In the genomic region with DNA sequence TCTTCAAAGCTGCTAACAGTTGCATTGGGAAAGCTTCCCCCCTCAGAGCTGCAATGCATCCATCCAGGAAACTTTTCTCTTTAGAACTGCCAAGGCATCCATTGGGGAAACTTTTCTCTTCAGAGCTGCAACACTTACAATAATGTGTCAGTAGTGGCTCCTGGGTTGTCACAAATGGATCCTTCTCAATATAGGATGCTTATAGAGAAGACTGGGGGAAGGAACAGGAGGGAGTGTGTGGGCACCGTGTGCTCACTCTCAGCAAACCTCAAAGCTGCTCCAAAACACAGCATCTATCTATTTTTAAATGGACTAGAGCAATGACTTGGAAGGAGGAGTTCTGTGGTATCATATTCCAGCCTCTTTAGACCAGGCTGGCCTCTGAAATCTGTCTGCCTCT, we compare ENCODE assay signal across 28 mouse cellular contexts. TPM values are rescaled to one million over a fixed set of nuclear protein-coding genes. Genes with fewer than 3 reads are reported as not detected.
A peak's percentile ranks its signal among the peaks of the same experiment; 100 is the strongest.
DNase-seq lines count a peak whose midpoint lies in the region; ATAC-seq lines count a peak whose summit lies in the region.
"Had no signal": no experiment of that assay in that cellular context is flagged by ENCODE, and none has a peak within 500 bp of the region (broad histone marks: within the 10 kb centered on the region; RNA-seq: fewer than 3 reads in every experiment).

No protein-coding gene starts in this region.

- H3K9me3 ChIP-seq in hindbrain, embryonic 11.5 days (ENCODE audit: control insufficient read depth, low read length) = no peaks in the 10 kb centered on the region
- H3K9me3 ChIP-seq: embryonic facial prominence, embryonic 13.5 days; embryonic facial prominence, embryonic 15.5 days; forebrain, embryonic 10.5 days; forebrain, embryonic 12.5 days; G1E had no signal

- DNase-seq in frontal cortex, postnatal 10 days (ENCODE audit: low spot score in 2 of 2) = no peak
- peak; percentile 29 for DNase-seq in right cerebral cortex, adult 18-20 months
- DNase-seq in right cerebral cortex, postnatal 4 days = no peak
- DNase-seq in brain, adult 2 months (ENCODE audit: low read depth, low spot score) = peak; percentile 61
- no peak for DNase-seq in hindbrain, embryonic 11.5 days (ENCODE audit: low spot score)
- DNase-seq: adrenal gland, adult 8-10 months; adrenal gland, postnatal 14 days; adrenal gland, postnatal 36 days; B cell, adult 2 months; cerebellum, adult 11 months; cerebellum, adult 18-20 months; cerebellum, adult 8-10 months; cerebellum, adult 9-11 months; cerebellum, postnatal 14 days; cerebellum, postnatal 36 days; embryo, embryonic 11 days had no signal

- 81% methylated on average over 1 of the region's 1 CpGs for WGBS in hindbrain, embryonic 11.5 days

- no peak overlapping the region for H3K4me3 ChIP-seq in hindbrain, embryonic 11.5 days (ENCODE audit: low read depth, low read length)
- H3K4me3 ChIP-seq: embryonic facial prominence, embryonic 13.5 days; embryonic facial prominence, embryonic 15.5 days; erythroblast, embryonic 14.5 days; forebrain, embryonic 10.5 days; forebrain, embryonic 12.5 days had no signal

- peak; percentile 91 for ATAC-seq in frontal cortex, adult (ENCODE audit: low TSS enrichment)
- no peak for ATAC-seq in hindbrain, embryonic 11.5 days (ENCODE audit: low FRiP score)
- ATAC-seq: activated CD4-positive, CD25-positive, alpha-beta regulatory T cell, adult 4 months; CD4-positive, CD25-positive, alpha-beta regulatory T cell, adult 4 months; forebrain, embryonic 14.5 days; forebrain, embryonic 16.5 days; Patski had no signal

- no peaks in the 10 kb centered on the region for H3K27me3 ChIP-seq in hindbrain, embryonic 11.5 days (ENCODE audit: control insufficient read depth, insufficient read depth, low read length)
- H3K27me3 ChIP-seq: embryonic facial prominence, embryonic 13.5 days; embryonic facial prominence, embryonic 15.5 days; forebrain, embryonic 12.5 days; Patski had no signal

- H3K4me2 ChIP-seq in hindbrain, embryonic 11.5 days (replicated peaks; ENCODE audit: low read depth, low read length) = no peak overlapping the region
- H3K4me2 ChIP-seq: embryonic facial prominence, embryonic 13.5 days; embryonic facial prominence, embryonic 15.5 days; forebrain, embryonic 12.5 days had no signal

- H3K27ac ChIP-seq in hindbrain, embryonic 11.5 days (ENCODE audit: low read depth, low read length) = no peak overlapping the region
- H3K27ac ChIP-seq: embryonic facial prominence, embryonic 13.5 days; embryonic facial prominence, embryonic 15.5 days; forebrain, embryonic 10.5 days; forebrain, embryonic 12.5 days had no signal

- no peaks in the 10 kb centered on the region for H3K36me3 ChIP-seq in hindbrain, embryonic 11.5 days (ENCODE audit: control insufficient read depth, insufficient read depth, low read length)
- H3K36me3 ChIP-seq: embryonic facial prominence, embryonic 13.5 days; embryonic facial prominence, embryonic 15.5 days; forebrain, embryonic 10.5 days; forebrain, embryonic 12.5 days; G1E had no signal

- H3K4me1 ChIP-seq in hindbrain, embryonic 11.5 days (replicated peaks; ENCODE audit: control insufficient read depth, insufficient read depth, low read length) = no peaks in the 10 kb centered on the region
- H3K4me1 ChIP-seq: embryonic facial prominence, embryonic 13.5 days; forebrain, embryonic 10.5 days; forebrain, embryonic 12.5 days had no signal

- H3K9ac ChIP-seq in hindbrain, embryonic 11.5 days (ENCODE audit: low read depth, low read length) = no peak overlapping the region
- H3K9ac ChIP-seq: embryonic facial prominence, embryonic 13.5 days; embryonic facial prominence, embryonic 15.5 days; forebrain, embryonic 12.5 days had no signal

RNA-seq across cellular contexts. Expression of a gene that starts 10.5 kb away (rescaled TPM):
- 49.7 and 57.5 TPM in 2 replicates for polyA plus RNA-seq in hindbrain, embryonic 11.5 days (2014; fragmentation: Nextera tagmentation; extraction: Ambion mirVana)

Comparison
In these comparisons a context has a peak if more than half of its experiments do, and no peak if none do; other contexts are left out.
1. DNase-seq: peak in right cerebral cortex, adult 18-20 months (single experiment) and brain, adult 2 months (single experiment); none in frontal cortex, postnatal 10 days (0 of 2), right cerebral cortex, postnatal 4 days (single experiment) and hindbrain, embryonic 11.5 days (single experiment).